Mouse (Mus musculus): Measurements from ENCODE around the gene Spen.

- no peak for TF ChIP-seq POLR2A (IDR thresholded peaks at IDR 0.05; ENCODE audit: borderline replicate concordance, low read depth, low read length)
- no peak for TF ChIP-seq CTCF (IDR thresholded peaks at IDR 0.05; ENCODE audit: low read depth, low read length)
Measured at GRCm38 (mm10) chr4:141422841-141423240, 115.6 kb downstream of the Spen start.
